Mouse (Mus musculus): ENCODE data around the gene Arntl2. TPM values are rescaled to one million over a fixed set of nuclear protein-coding genes. Genes with fewer than 3 reads are reported as not detected.

Arntl2 gene
- 1.5 and 2.1 TPM in 2 replicates for polyA plus RNA-seq (2016; fragmentation: Nextera tagmentation; extraction: Ambion mirVana)

GRCm38 (mm10) chr6:146795924-146796545, at the start of gene Arntl2:
Gene Arntl2, plus strand, starts transcription at chr6:146796055.
- H3K9me3 ChIP-seq: no peaks in the 10 kb centered on the region
- peaks cover 18% of the 10 kb centered on the region for H3K4me1 ChIP-seq (replicated peaks)
- no peaks in the 10 kb centered on the region for H3K36me3 ChIP-seq
- peak within 1 kb of the TSS; percentile 66 for H3K4me3 ChIP-seq
- H3K27ac ChIP-seq: peak within 1 kb of the TSS; percentile 81
- H3K27me3 ChIP-seq (ENCODE audit: insufficient read depth, poor library complexity, severe bottlenecking): peaks cover 33% of the 10 kb centered on the region
- peak; percentile 80 for DNase-seq (ENCODE audit: low spot score)
- 2% methylated on average over 36 of the region's 36 CpGs for WGBS

GRCm38 (mm10) chr6:146746577-146746976, 49.3 kb upstream of the Arntl2 start:
- DNase-seq (ENCODE audit: low spot score): no peak
- Histone ChIP-seq H3K9me3 (no peaks in the 10 kb centered on the region), H3K27ac (no peak overlapping the region), H3K27me3 (ENCODE audit: insufficient read depth, poor library complexity, severe bottlenecking) (no peaks in the 10 kb centered on the region), H3K4me3 (no peak overlapping the region), H3K4me1 (replicated peaks) (no peaks in the 10 kb centered on the region), H3K36me3 (no peaks in the 10 kb centered on the region)
- 86% methylated on average over 5 of the region's 5 CpGs for WGBS

GRCm38 (mm10) chr6:146747057-146747456, 48.8 kb upstream of the Arntl2 start:
- no peak for DNase-seq (ENCODE audit: low spot score)
- H3K27me3 ChIP-seq (ENCODE audit: insufficient read depth, poor library complexity, severe bottlenecking): no peaks in the 10 kb centered on the region

GRCm38 (mm10) chr6:146748271-146748670, 47.6 kb upstream of the Arntl2 start:
- DNase-seq (ENCODE audit: low spot score): no peak
- no peaks in the 10 kb centered on the region for H3K36me3 ChIP-seq
- peaks cover 1% of the 10 kb centered on the region; the same call in 1 of the 2 replicates for H3K4me1 ChIP-seq (replicated peaks)
- H3K27ac ChIP-seq: no peak overlapping the region
- WGBS: 94% methylated on average over 1 of the region's 1 CpGs
- no peaks in the 10 kb centered on the region for H3K27me3 ChIP-seq (ENCODE audit: insufficient read depth, poor library complexity, severe bottlenecking)
- H3K9me3 ChIP-seq: no peaks in the 10 kb centered on the region
- H3K4me3 ChIP-seq: no peak overlapping the region

More at GRCm38 (mm10) chr6:146747057-146747456, 48.8 kb upstream of the Arntl2 start:
- no peak overlapping the region for H3K27ac ChIP-seq
- no peaks in the 10 kb centered on the region for H3K4me1 ChIP-seq (replicated peaks)
- no peaks in the 10 kb centered on the region for H3K9me3 ChIP-seq
- no peaks in the 10 kb centered on the region for H3K36me3 ChIP-seq
- H3K4me3 ChIP-seq: no peak overlapping the region

GRCm38 (mm10) chr6:146751671-146752070, 44.2 kb upstream of the Arntl2 start:
- DNase-seq (ENCODE audit: low spot score): no peak
- 73% methylated on average over 1 of the region's 1 CpGs for WGBS
- no peaks in the 10 kb centered on the region for H3K9me3 ChIP-seq

GRCm38 (mm10) chr6:146752178-146752577, 43.7 kb upstream of the Arntl2 start:
- Histone ChIP-seq H3K4me3 (no peak overlapping the region), H3K9me3 (no peaks in the 10 kb centered on the region), H3K27me3 (ENCODE audit: insufficient read depth, poor library complexity, severe bottlenecking) (no peaks in the 10 kb centered on the region), H3K4me1 (replicated peaks) (peaks cover 20% of the 10 kb centered on the region), H3K36me3 (no peaks in the 10 kb centered on the region), H3K27ac (no peak overlapping the region)
- no peak for DNase-seq (ENCODE audit: low spot score)
- 85% methylated on average over 2 of the region's 2 CpGs for WGBS

More at GRCm38 (mm10) chr6:146751671-146752070, 44.2 kb upstream of the Arntl2 start:
- Histone ChIP-seq H3K27me3 (ENCODE audit: insufficient read depth, poor library complexity, severe bottlenecking) (no peaks in the 10 kb centered on the region), H3K27ac (no peak overlapping the region), H3K36me3 (no peaks in the 10 kb centered on the region), H3K4me1 (replicated peaks) (peaks cover 16% of the 10 kb centered on the region), H3K4me3 (no peak overlapping the region)

GRCm38 (mm10) chr6:146752612-146753011, 43.2 kb upstream of the Arntl2 start:
- no peak for DNase-seq (ENCODE audit: low spot score)
- H3K4me3 ChIP-seq: no peak overlapping the region
- peaks cover 23% of the 10 kb centered on the region for H3K4me1 ChIP-seq (replicated peaks)
- H3K27me3 ChIP-seq (ENCODE audit: insufficient read depth, poor library complexity, severe bottlenecking): no peaks in the 10 kb centered on the region
- WGBS: 88% methylated on average over 1 of the region's 1 CpGs
- H3K9me3 ChIP-seq: no peaks in the 10 kb centered on the region
- no peaks in the 10 kb centered on the region for H3K36me3 ChIP-seq
- H3K27ac ChIP-seq: no peak overlapping the region

- DNase-seq (ENCODE audit: low spot score): no peak
- Histone ChIP-seq H3K27ac (no peak overlapping the region), H3K36me3 (no peaks in the 10 kb centered on the region), H3K9me3 (no peaks in the 10 kb centered on the region), H3K4me3 (no peak overlapping the region), H3K27me3 (ENCODE audit: insufficient read depth, poor library complexity, severe bottlenecking) (no peaks in the 10 kb centered on the region), H3K4me1 (replicated peaks) (peaks cover 23% of the 10 kb centered on the region)
- WGBS: 81% methylated on average over 2 of the region's 2 CpGs
Observed at GRCm38 (mm10) chr6:146753560-146754160, 42.2 kb upstream of the Arntl2 start.

GRCm38 (mm10) chr6:146755136-146755535, 40.7 kb upstream of the Arntl2 start:
- peaks cover 5% of the 10 kb centered on the region; the same call in 1 of the 2 replicates for H3K36me3 ChIP-seq
- H3K27me3 ChIP-seq (ENCODE audit: insufficient read depth, poor library complexity, severe bottlenecking): no peaks in the 10 kb centered on the region
- peaks cover 23% of the 10 kb centered on the region for H3K4me1 ChIP-seq (replicated peaks)
- WGBS: 86% methylated on average over 2 of the region's 2 CpGs
- H3K27ac ChIP-seq: no peak overlapping the region
- no peak for DNase-seq (ENCODE audit: low spot score)
- no peaks in the 10 kb centered on the region for H3K9me3 ChIP-seq
- H3K4me3 ChIP-seq: no peak overlapping the region

GRCm38 (mm10) chr6:146755679-146756078, 40.2 kb upstream of the Arntl2 start:
- peaks cover 23% of the 10 kb centered on the region for H3K4me1 ChIP-seq (replicated peaks)
- no peak overlapping the region for H3K27ac ChIP-seq
- H3K36me3 ChIP-seq: peaks cover 10% of the 10 kb centered on the region; the same call in 1 of the 2 replicates
- no peaks in the 10 kb centered on the region for H3K27me3 ChIP-seq (ENCODE audit: insufficient read depth, poor library complexity, severe bottlenecking)
- H3K4me3 ChIP-seq: no peak overlapping the region
- 84% methylated on average over 4 of the region's 4 CpGs for WGBS
- no peaks in the 10 kb centered on the region for H3K9me3 ChIP-seq
- DNase-seq (ENCODE audit: low spot score): no peak

GRCm38 (mm10) chr6:146759027-146759426, 36.8 kb upstream of the Arntl2 start:
- H3K36me3 ChIP-seq: peaks cover 10% of the 10 kb centered on the region; the same call in 1 of the 2 replicates
- 92% methylated on average over 2 of the region's 2 CpGs for WGBS
- H3K4me1 ChIP-seq (replicated peaks): peaks cover 14% of the 10 kb centered on the region
- DNase-seq (ENCODE audit: low spot score): no peak
- H3K27me3 ChIP-seq (ENCODE audit: insufficient read depth, poor library complexity, severe bottlenecking): no peaks in the 10 kb centered on the region
- no peak overlapping the region for H3K27ac ChIP-seq
- no peak overlapping the region for H3K4me3 ChIP-seq
- no peaks in the 10 kb centered on the region for H3K9me3 ChIP-seq

- no peaks in the 10 kb centered on the region for H3K27me3 ChIP-seq (ENCODE audit: insufficient read depth, poor library complexity, severe bottlenecking)
- H3K4me3 ChIP-seq: no peak overlapping the region
- WGBS: 98% methylated on average over 2 of the region's 2 CpGs
- no peak for DNase-seq (ENCODE audit: low spot score)
- no peak overlapping the region for H3K27ac ChIP-seq
- no peaks in the 10 kb centered on the region for H3K9me3 ChIP-seq
- H3K4me1 ChIP-seq (replicated peaks): peaks cover 12% of the 10 kb centered on the region
- H3K36me3 ChIP-seq: peaks cover 10% of the 10 kb centered on the region; the same call in 1 of the 2 replicates
Observed at GRCm38 (mm10) chr6:146760022-146760421, 35.8 kb upstream of the Arntl2 start.

GRCm38 (mm10) chr6:146760736-146761135, 35.1 kb upstream of the Arntl2 start:
- DNase-seq (ENCODE audit: low spot score): no peak

More at GRCm38 (mm10) chr6:146760736-146761135, 35.1 kb upstream of the Arntl2 start:
- Histone ChIP-seq H3K27me3 (ENCODE audit: insufficient read depth, poor library complexity, severe bottlenecking) (no peaks in the 10 kb centered on the region), H3K4me1 (replicated peaks) (peaks cover 12% of the 10 kb centered on the region), H3K27ac (no peak overlapping the region), H3K9me3 (no peaks in the 10 kb centered on the region), H3K36me3 (peaks cover 10% of the 10 kb centered on the region; the same call in 1 of the 2 replicates), H3K4me3 (no peak overlapping the region)
- WGBS: 76% methylated on average over 4 of the region's 4 CpGs

Measured in hindbrain, embryonic 10.5 days (tissue).